11 mouse cellular contexts compared by ENCODE assay signal in genomic region chr11:113990065-113990464, GRCm38 (mm10).
DNase-seq lines count a peak whose midpoint lies in the region; ATAC-seq and TF ChIP-seq lines count a peak whose summit lies in the region.
"Had no signal": no experiment of that assay in that cellular context is flagged by ENCODE, and none has a peak within 500 bp of the region (broad histone marks: within the 10 kb centered on the region; RNA-seq: fewer than 3 reads in every experiment).

No protein-coding gene starts in this region.

- WGBS in heart, embryonic 13.5 days = 18% methylated on average over 4 of the region's 4 CpGs
- WGBS in hindbrain, embryonic 11.5 days = 33% methylated on average over 4 of the region's 4 CpGs
- WGBS in midbrain, embryonic 11.5 days = 32% methylated on average over 4 of the region's 4 CpGs

- H3K9ac ChIP-seq in heart, embryonic 13.5 days = no peak overlapping the region
- H3K9ac ChIP-seq in hindbrain, embryonic 11.5 days (ENCODE audit: low read depth, low read length) = no peak overlapping the region
- H3K9ac ChIP-seq in midbrain, embryonic 11.5 days (ENCODE audit: low read length) = peak overlapping the region; percentile 36
- H3K9ac ChIP-seq: liver, embryonic 12.5 days had no signal

- H3K9me3 ChIP-seq in heart, embryonic 13.5 days = no peaks in the 10 kb centered on the region
- H3K9me3 ChIP-seq in hindbrain, embryonic 11.5 days (ENCODE audit: control insufficient read depth, low read length) = no peaks in the 10 kb centered on the region
- no peaks in the 10 kb centered on the region for H3K9me3 ChIP-seq in midbrain, embryonic 11.5 days (ENCODE audit: control insufficient read depth, low read length)
- H3K9me3 ChIP-seq: liver, embryonic 12.5 days had no signal

- H3K4me2 ChIP-seq in heart, embryonic 13.5 days = peak overlapping the region; percentile 54
- no peak overlapping the region for H3K4me2 ChIP-seq in hindbrain, embryonic 11.5 days (replicated peaks; ENCODE audit: low read depth, low read length)
- peak overlapping the region; percentile 38 for H3K4me2 ChIP-seq in midbrain, embryonic 11.5 days
- H3K4me2 ChIP-seq: liver, embryonic 12.5 days had no signal

- no peak for TF ChIP-seq POLR2A in cortical plate, adult 2 months (IDR thresholded peaks at IDR 0.05; ENCODE audit: extremely low read depth, insufficient read depth, low read length)

- no peak for ATAC-seq in heart, embryonic 13.5 days (ENCODE audit: extremely low read depth, insufficient number of reproducible peaks, low FRiP score, low TSS enrichment)
- ATAC-seq in hindbrain, embryonic 11.5 days (ENCODE audit: low FRiP score) = no peak; the same call in 1 of the 2 replicates
- ATAC-seq in midbrain, embryonic 11.5 days (ENCODE audit: low FRiP score) = no peak
- ATAC-seq in cerebellum, adult (ENCODE audit: insufficient number of reproducible peaks, low FRiP score, low TSS enrichment) = no peak
- ATAC-seq: liver, embryonic 12.5 days; Patski had no signal

- H3K27me3 ChIP-seq in heart, embryonic 13.5 days (replicated peaks) = no peaks in the 10 kb centered on the region
- no peaks in the 10 kb centered on the region for H3K27me3 ChIP-seq in hindbrain, embryonic 11.5 days (ENCODE audit: control insufficient read depth, insufficient read depth, low read length)
- no peaks in the 10 kb centered on the region for H3K27me3 ChIP-seq in midbrain, embryonic 11.5 days (ENCODE audit: control insufficient read depth, insufficient read depth, low read length)
- H3K27me3 ChIP-seq: liver, embryonic 12.5 days had no signal

- no peak for DNase-seq in heart, adult 18-20 months
- no peak for DNase-seq in hindbrain, embryonic 11.5 days (ENCODE audit: low spot score)
- peak; percentile 87 for DNase-seq in midbrain, embryonic 11.5 days (ENCODE audit: low spot score, missing footprints)
- DNase-seq in retina, embryonic 14.5 days (ENCODE audit: low spot score) = no peak
- DNase-seq in adrenal gland, adult 2 months = no peak

- H3K4me3 ChIP-seq in heart, embryonic 13.5 days = peak overlapping the region; percentile 40
- peak overlapping the region; percentile 26; the same call in 1 of the 2 replicates for H3K4me3 ChIP-seq in cortical plate, adult 2 months (ENCODE audit: insufficient read depth, low read length)
- H3K4me3 ChIP-seq in hindbrain, embryonic 11.5 days (ENCODE audit: low read depth, low read length) = no peak overlapping the region
- H3K4me3 ChIP-seq in midbrain, embryonic 11.5 days (ENCODE audit: low read depth, low read length) = no peak overlapping the region
- H3K4me3 ChIP-seq: liver, embryonic 12.5 days; myocyte had no signal

- 0 out of 2 replicates have a peak overlapping the region, but pooled peaks have one; percentile 12 for H3K27ac ChIP-seq in heart, embryonic 13.5 days (replicated peaks)
- no peak overlapping the region for H3K27ac ChIP-seq in cortical plate, adult 2 months (ENCODE audit: insufficient read depth, low read length)
- H3K27ac ChIP-seq in hindbrain, embryonic 11.5 days (ENCODE audit: low read depth, low read length) = peak overlapping the region; percentile 63
- peak overlapping the region; percentile 36; the same call in 1 of the 2 replicates for H3K27ac ChIP-seq in midbrain, embryonic 11.5 days (ENCODE audit: low read depth, low read length)
- H3K27ac ChIP-seq: liver, embryonic 12.5 days had no signal

- H3K36me3 ChIP-seq in heart, embryonic 13.5 days = no peaks in the 10 kb centered on the region
- H3K36me3 ChIP-seq in hindbrain, embryonic 11.5 days (ENCODE audit: control insufficient read depth, insufficient read depth, low read length) = no peaks in the 10 kb centered on the region
- no peaks in the 10 kb centered on the region for H3K36me3 ChIP-seq in midbrain, embryonic 11.5 days (ENCODE audit: control insufficient read depth, insufficient read depth, low read length)
- H3K36me3 ChIP-seq: liver, embryonic 12.5 days had no signal

- no peak for TF ChIP-seq CTCF in cortical plate, adult 2 months (IDR thresholded peaks at IDR 0.05; ENCODE audit: extremely low read depth, insufficient read depth, low read length)

- peaks cover 52% of the 10 kb centered on the region for H3K4me1 ChIP-seq in heart, embryonic 13.5 days
- H3K4me1 ChIP-seq in cortical plate, adult 2 months (ENCODE audit: control insufficient read depth, insufficient read depth, low read length) = peaks cover 3% of the 10 kb centered on the region; the same call in 1 of the 2 replicates
- peaks cover 4% of the 10 kb centered on the region for H3K4me1 ChIP-seq in hindbrain, embryonic 11.5 days (replicated peaks; ENCODE audit: control insufficient read depth, insufficient read depth, low read length)
- H3K4me1 ChIP-seq in midbrain, embryonic 11.5 days (ENCODE audit: control insufficient read depth, insufficient read depth, low read length) = peaks cover 20% of the 10 kb centered on the region
- H3K4me1 ChIP-seq: liver, embryonic 12.5 days had no signal

Comparison
In these comparisons a context has a peak if more than half of its experiments do, and no peak if none do; other contexts are left out.
1. H3K4me3 ChIP-seq: peak in heart, embryonic 13.5 days (single experiment) and cortical plate, adult 2 months (single experiment); none in hindbrain, embryonic 11.5 days (single experiment) and midbrain, embryonic 11.5 days (single experiment).